Mouse (Mus musculus) layer of hippocampus, adult 2 months (tissue): ENCODE measurements around the gene Fbxo36. TPM values are rescaled to one million over a fixed set of nuclear protein-coding genes. Genes with fewer than 3 reads are reported as not detected.
A peak's percentile ranks its signal among the peaks of the same experiment; 100 is the strongest.

Source experiments
- DNase-seq, 2 experiments: peaks; one replicate each; pipeline ENCODE4 v3.0.0; 2022; ENCODE audit warnings: low spot score in 2 of 2
- H3K27ac ChIP-seq: fragments of 200-600 bp; 2 replicates; pipeline ENCODE4 v1.8.1; 2022
- H3K4me3 ChIP-seq: fragments of 200-600 bp; 2 replicates; pipeline ENCODE4 v1.8.1; 2022; ENCODE audit warnings: mild to moderate bottlenecking
- CTCF ChIP-seq: fragments of 200-600 bp; conservative IDR thresholded peaks from 2 replicates; pipeline ENCODE4 v1.8.1; 2022; ENCODE audit warnings: antibody characterized with exemption, mild to moderate bottlenecking, moderate library complexity
- total RNA-seq, 2 experiments: library from RNA; stranded (reverse); gene quantifications; 2 replicates each; pipeline ENCODE4 v1.2.3; 2021

Fbxo36 gene
- total RNA-seq, 2 experiments from 2014 or later: 2.4 to 3.1 TPM

GRCm38 (mm10) chr1:84924134-84924533 is 84.5 kb downstream of the Fbxo36 start:
- no peak for TF ChIP-seq CTCF
- no peak for DNase-seq
- no peak overlapping the region for H3K27ac ChIP-seq
- H3K4me3 ChIP-seq: no peak overlapping the region

DNA sequence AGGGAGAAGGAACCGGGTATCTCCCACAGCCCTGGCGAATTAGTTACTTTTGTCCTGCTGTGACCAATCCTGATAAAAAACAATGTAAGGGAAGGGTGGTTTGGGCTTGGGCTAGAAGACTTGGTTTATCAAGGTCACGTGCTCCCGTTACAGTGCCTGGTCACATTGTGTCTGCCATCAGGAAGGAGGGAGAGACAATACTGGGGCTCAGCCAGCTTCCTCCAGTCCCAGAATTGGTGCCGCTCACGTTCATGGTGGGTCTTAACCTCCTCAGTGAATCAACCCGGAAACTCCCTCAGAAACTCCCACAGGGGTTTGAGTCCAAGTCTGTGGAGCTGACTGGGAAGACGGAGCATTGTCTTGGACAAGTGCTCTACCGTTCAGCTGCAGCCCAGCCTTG is 86.0 kb downstream of the Fbxo36 start:
- Histone ChIP-seq H3K4me3 (no peak overlapping the region), H3K27ac (no peak overlapping the region)
- TF ChIP-seq CTCF: no peak
- DNase-seq: no peak

- TF ChIP-seq CTCF: peak; percentile 89
- Histone ChIP-seq H3K27ac (peak overlapping the region; percentile 94), H3K4me3 (peak overlapping the region; percentile 79)
- peak; percentile 77 to 87 for DNase-seq
These were observed 94.0 kb downstream of the Fbxo36 start for GRCm38 (mm10) chr1:84933472-84934150.

GRCm38 (mm10) chr1:84934151-84934502 is 94.5 kb downstream of the Fbxo36 start:
- no peak for DNase-seq
- H3K27ac ChIP-seq: peak overlapping the region; percentile 94
- TF ChIP-seq CTCF: no peak
- H3K4me3 ChIP-seq: peak overlapping the region; percentile 79

DNA sequence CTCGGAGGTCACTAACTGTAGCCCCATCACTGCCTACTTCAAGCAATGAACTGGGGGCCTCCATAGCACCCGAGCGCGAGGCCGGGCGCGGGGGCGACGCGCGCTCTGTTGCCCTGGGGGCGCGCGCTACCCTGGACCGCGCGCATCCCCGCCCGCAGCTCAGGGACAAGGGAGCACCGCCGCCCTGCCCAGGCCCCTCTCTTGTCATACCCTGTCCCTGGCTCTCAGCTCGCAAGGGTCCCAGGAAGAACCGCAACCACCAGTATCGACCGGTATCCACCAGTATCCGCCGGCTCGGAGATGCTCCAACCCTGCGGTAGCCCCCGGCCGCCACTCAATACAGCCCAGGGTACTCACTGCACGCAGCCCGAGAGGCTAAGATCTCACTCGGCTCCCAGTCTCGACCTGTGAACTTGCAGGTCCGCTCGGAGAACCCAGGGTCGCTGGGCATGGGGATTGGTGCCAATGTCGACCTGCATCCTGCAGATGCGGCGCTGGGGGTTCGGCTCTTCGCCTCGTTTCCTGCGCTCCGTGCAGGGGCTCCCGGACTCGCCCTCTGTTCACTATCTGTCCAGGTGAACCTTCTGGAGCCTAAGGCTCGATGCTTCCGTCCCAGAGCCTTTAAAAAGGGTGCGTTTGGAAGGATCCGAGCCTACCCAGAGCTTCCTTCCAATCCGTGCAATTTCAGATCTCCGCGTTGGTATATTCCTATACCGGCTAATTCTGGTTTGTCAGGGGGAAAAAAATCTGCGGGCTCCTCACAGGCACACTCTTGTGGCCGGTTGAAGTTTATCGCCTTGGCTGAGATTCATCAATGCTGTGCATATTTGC is 95.1 kb downstream of the Fbxo36 start, which contains the start of gene Slc16a14:
Slc16a14 (minus strand) TSS at position 632 of the 831 bp plus-strand sequence.
- peak within 1 kb of the TSS; percentile 79 for H3K4me3 ChIP-seq
- TF ChIP-seq CTCF: peak; percentile 52
- DNase-seq: peak; percentile 46 to 47
- peak within 1 kb of the TSS; percentile 94 for H3K27ac ChIP-seq

DNA sequence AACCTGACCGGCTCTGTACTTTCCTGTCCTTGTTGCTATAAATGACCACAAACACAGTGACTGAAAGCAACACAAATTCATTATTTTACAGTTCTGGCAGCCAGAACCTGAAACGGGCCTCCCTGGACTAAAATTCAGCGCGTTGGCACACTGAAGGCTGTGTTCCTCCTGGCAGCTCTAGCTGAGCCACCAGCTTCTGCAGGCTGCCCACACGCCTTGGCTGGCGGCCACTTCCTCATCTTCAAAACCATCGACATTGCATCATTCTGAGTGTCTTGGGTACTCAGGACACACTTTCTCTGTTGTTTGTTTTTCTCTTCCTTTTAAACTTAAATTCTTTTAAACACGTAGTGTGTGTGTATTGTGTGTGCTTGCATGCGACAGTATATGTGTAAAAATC is 96.0 kb downstream of the Fbxo36 start:
- peak; percentile 78 to 87 for DNase-seq
- TF ChIP-seq CTCF: no peak
- Histone ChIP-seq H3K27ac (peak overlapping the region; percentile 94), H3K4me3 (peak overlapping the region; percentile 79)

DNA sequence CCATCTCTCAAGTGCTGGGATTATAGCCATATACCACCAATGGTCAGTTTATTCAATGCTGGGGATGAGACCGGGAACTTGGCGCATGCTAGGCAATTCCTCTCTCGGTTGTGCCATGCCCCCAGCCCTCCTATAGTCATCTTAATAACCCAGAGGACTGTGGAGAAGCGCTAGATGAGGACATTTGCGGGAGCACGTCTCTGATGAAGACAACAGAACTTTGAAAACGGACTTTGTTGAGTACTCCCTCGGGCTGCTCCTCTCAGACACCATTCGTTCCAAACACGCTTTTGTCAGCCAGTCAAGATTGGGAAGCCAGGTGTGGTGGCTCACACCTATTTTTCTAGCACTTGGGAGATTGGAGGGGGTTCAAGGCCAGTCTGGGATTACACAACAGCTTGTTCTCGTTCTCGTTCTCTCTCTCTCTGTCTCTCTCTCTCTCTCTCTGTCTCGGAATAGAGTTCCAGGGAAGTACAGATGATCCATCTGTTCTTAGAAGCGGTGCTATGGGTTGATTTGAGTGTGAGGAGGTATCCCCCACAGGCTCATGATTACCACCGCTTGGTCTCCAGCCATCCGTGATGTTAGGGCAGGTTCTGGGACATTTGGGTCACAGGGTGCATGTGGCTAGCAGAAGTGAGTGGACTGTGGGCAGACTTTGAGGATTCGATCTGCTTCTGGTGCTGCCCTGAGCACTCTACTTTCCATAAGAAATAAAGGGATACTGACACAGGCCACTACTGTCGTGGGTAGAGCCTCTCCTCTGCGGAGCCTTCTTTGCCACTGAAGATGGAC is 97.3 kb downstream of the Fbxo36 start:
- no peak for DNase-seq
- Histone ChIP-seq H3K4me3 (no peak overlapping the region), H3K27ac (no peak overlapping the region)
- TF ChIP-seq CTCF: no peak

DNA sequence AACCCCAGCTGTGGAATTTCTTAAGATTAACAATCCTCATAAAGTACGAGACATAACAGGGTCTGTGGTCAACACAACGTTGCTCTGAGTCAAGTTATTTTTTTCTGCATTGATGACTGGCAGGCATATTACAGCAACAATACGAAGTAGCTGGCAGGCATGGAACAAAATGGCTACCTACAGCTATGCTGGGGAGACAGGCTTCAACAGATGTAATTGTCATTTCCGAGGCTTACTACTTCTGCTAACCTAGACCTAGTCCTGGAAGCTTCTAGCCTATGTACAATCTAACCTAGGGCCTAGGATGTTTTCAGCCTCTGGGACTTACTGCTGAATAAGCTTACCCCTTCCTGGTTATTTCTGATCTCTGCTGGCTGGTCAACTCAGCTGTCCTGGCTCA is 99.8 kb downstream of the Fbxo36 start:
- Histone ChIP-seq H3K27ac (no peak overlapping the region), H3K4me3 (no peak overlapping the region)
- TF ChIP-seq CTCF: no peak
- DNase-seq: no peak

DNA sequence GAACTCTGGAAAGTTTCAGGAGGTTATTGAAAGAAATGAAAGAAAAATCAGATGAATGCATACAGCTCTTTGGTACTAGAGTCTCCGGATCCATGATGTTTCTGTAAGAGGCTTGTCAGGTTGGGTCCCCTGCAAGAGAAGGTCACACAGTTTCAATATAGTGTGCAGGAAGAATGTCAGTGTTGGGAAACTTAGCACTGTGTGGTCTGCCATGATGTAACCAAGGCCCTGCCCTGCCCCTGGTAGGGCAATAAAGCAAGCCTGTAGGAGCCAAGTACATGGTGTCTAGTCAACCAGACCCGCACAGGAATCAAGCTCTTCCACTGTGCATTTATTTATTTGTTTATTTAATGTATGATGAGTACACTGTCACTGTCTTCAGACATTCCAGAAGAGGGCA is 100.7 kb downstream of the Fbxo36 start:
- no peak for TF ChIP-seq CTCF
- no peak overlapping the region for H3K4me3 ChIP-seq
- no peak for DNase-seq
- H3K27ac ChIP-seq: no peak overlapping the region

GRCm38 (mm10) chr1:84942666-84943065 is 103.0 kb downstream of the Fbxo36 start:
- Histone ChIP-seq H3K27ac (no peak overlapping the region), H3K4me3 (no peak overlapping the region)
- TF ChIP-seq CTCF: no peak

DNA sequence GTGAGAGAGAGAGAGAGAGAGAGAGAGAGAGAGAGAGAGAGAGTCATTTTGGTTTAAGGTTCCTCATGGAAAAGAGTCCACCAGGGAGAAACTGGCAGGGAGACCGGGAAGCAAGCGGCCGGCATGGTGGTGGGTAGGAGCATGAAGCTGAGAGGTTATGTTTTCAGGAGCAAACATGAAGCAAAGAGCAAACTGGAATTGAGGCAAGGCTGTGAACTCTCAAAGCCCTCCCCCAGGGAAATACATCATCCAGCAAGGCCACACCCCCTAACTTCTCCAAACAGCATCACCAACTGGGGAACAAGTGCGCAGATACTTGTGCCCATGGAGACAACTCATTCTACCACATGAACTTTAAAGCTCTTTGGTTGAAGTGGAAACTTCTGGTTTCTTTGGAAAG is 103.9 kb downstream of the Fbxo36 start:
- Histone ChIP-seq H3K4me3 (no peak overlapping the region), H3K27ac (no peak overlapping the region)
- no peak for DNase-seq
- no peak for TF ChIP-seq CTCF

More at GRCm38 (mm10) chr1:84942666-84943065, 103.0 kb downstream of the Fbxo36 start:
- no peak for DNase-seq

- Histone ChIP-seq H3K27ac (no peak overlapping the region), H3K4me3 (no peak overlapping the region)
- TF ChIP-seq CTCF: no peak
- DNase-seq: no peak
These were observed 106.3 kb downstream of the Fbxo36 start for GRCm38 (mm10) chr1:84945950-84946349.

GRCm38 (mm10) chr1:84947390-84947789 is 107.7 kb downstream of the Fbxo36 start:
- DNase-seq: no peak
- no peak for TF ChIP-seq CTCF
- Histone ChIP-seq H3K4me3 (no peak overlapping the region), H3K27ac (no peak overlapping the region)

Other genes starting within 250 kb of the Fbxo36 start
- 100 to 1,000 TPM; 112 to 113 TPM for gene Dner, start 143.6 kb upstream of the Fbxo36 start, total RNA-seq
- 100 to 1,000 TPM; 196 to 201 TPM for gene Trip12, start 675 bp downstream of the Fbxo36 start, total RNA-seq
- 10 to 100 TPM; 15.3 to 15.9 TPM for gene Slc16a14, start 95.3 kb downstream of the Fbxo36 start, total RNA-seq